Mouse (Mus musculus) megakaryocyte progenitor cell, adult 5-6 weeks (primary cell): ENCODE measurements around the gene Rhoh. TPM values are rescaled to one million over a fixed set of nuclear protein-coding genes. Genes with fewer than 3 reads are reported as not detected.

Experiments used
- ATAC-seq: replicated peaks from 2 replicates; pipeline ENCODE4 v1.8.0; 2016; ENCODE audit warnings: mild to moderate bottlenecking, moderate TSS enrichment, inconsistent platforms; ENCODE audit not compliant: poor library complexity
- total RNA-seq, 2 experiments: library from RNA; stranded (forward) in 1 of 2; stranded (reverse) in 1 of 2; fragments of 157-497, 149-512 nt in 1 of 2; fragments of 200-1000 nt in 1 of 2; gene quantifications; 2 replicates each; pipeline versions ENCODE4 v1.2.3 to v1.2.4; 2015 to 2017

The Rhoh gene
- total RNA-seq, 2 experiments from 2014 or later: 13.3 to 18.2 TPM

GRCm38 (mm10) chr5:65920701-65921426 lies 59.9 kb downstream of the Rhoh start:
- no peak for ATAC-seq

DNA sequence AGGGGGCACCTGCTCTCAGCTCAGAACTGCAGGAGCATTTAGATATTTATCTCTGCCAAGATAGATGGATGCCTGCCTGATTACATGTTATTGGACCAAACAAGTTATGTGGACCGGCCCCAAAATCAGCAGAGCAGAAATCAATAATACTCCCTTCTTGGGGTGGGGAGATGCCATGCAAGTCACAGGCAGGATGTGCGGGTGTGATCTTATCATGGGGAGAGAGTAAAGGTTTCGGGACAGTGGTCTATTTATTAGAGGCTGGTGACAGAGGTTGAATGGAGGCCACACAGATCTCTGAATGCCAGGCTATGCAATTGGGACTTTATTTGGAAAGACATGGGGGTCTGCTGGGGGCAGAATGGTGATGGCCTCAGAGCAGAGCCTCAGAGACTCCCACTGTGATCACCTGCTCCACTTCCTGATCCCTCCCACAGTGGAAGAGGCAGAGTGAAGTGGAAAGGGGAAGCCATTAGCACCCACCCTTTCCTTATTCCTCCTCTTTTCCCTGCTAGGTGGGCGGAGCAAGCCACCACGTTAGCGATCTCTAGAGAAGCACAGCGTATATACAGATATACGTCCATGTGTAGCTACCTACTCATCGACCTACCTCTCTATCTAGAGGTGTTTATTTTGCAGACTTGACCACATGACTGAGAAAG lies 60.6 kb downstream of the Rhoh start:
- ATAC-seq: peak; percentile 58

DNA sequence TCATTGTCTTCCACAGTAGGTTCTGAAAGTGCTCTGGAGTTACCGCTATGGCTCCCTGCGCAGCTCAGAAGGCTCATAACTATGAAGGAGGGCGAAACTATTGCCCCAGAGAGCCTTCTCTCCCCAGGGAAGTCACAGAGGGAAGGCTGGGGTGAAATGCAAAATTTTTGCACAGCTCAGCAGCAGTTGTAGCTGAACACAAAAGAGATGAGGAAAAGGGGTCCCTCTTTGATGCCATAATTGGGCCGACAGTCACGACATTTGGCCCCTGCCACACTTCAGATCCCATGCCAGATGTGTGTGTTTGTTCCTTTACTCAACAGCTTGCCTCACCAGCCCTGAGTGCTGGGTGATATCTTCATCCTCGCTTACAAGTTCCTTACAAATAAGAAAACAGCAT lies 65.7 kb downstream of the Rhoh start:
- ATAC-seq: no peak

DNA sequence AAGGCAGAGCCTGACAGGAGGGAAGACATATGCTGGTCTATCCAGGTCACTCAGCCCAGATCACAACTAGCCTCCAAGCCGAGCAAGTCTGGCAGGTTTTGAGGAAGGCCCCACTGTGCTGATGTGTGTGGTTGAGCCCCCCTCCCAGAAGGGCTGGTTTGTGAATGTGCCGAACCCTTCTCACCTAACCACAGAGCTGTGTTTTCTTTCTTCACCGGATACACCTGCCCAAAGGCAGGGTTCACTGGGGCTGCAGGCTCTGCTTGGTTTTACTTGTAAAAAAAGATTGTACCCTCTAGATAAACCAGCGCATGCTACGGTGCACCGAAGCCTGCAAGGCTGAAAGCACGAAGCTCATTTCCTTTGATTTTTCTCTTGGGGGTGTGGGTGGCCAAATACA lies 68.1 kb downstream of the Rhoh start:
- ATAC-seq: peak; percentile 88

GRCm38 (mm10) chr5:65930171-65930570 lies 69.2 kb downstream of the Rhoh start:
- no peak for ATAC-seq

GRCm38 (mm10) chr5:65933258-65933657 lies 72.2 kb downstream of the Rhoh start:
- ATAC-seq: no peak

GRCm38 (mm10) chr5:65933764-65934163 lies 72.8 kb downstream of the Rhoh start:
- no peak for ATAC-seq

GRCm38 (mm10) chr5:65934783-65935182 lies 73.8 kb downstream of the Rhoh start, which contains the start of gene Chrna9:
Chrna9 (plus strand) TSS chr5:65934921.
- no peak for ATAC-seq

GRCm38 (mm10) chr5:65937011-65937726 lies 76.2 kb downstream of the Rhoh start:
- 0 out of 2 replicates have a peak, but pooled peaks have one; percentile 24 for ATAC-seq

- ATAC-seq: peak; percentile 99
These were observed 77.1 kb downstream of the Rhoh start for GRCm38 (mm10) chr5:65937998-65938715.

GRCm38 (mm10) chr5:65941145-65941544 lies 80.1 kb downstream of the Rhoh start:
- no peak for ATAC-seq

Other genes with a start within 250 kb of the Rhoh start
- 215 and 245 TPM in 2 replicates for gene Pds5a, start 162.9 kb upstream of the Rhoh start, total RNA-seq (2015)
- 189 and 232 TPM in 2 replicates for gene Pds5a, start 162.9 kb upstream of the Rhoh start, total RNA-seq (2017)
- 39.1 and 39.8 TPM in 2 replicates for gene N4bp2, start 97.7 kb upstream of the Rhoh start, total RNA-seq (2015)
- 22.2 and 30.3 TPM in 2 replicates for gene N4bp2, start 97.7 kb upstream of the Rhoh start, total RNA-seq (2017)
- gene Chrna9, start 73.7 kb downstream of the Rhoh start, total RNA-seq (2015): not detected in 2 replicates
- not detected in 2 replicates for gene Chrna9, start 73.7 kb downstream of the Rhoh start, total RNA-seq (2017)
- gene 9130230L23Rik, start 143.1 kb downstream of the Rhoh start, total RNA-seq (2015): not detected in 2 replicates
- 0.30 TPM in 1 of 2 replicates, not detected in the other for gene 9130230L23Rik, start 143.1 kb downstream of the Rhoh start, total RNA-seq (2017)